Mouse (Mus musculus) spleen, adult 2 months (tissue): ENCODE results near the gene Tspan10. TPM values are rescaled to one million over a fixed set of nuclear protein-coding genes. Genes with fewer than 3 reads are reported as not detected.
"Not testable (repeated sequence)": the region's sequence is repeated elsewhere in the genome, so short reads cannot be mapped to it uniquely, and the experiment has no call there.

Source experiments
- DNase-seq, 2 experiments: peaks; one replicate each; pipeline versions ENCODE4 v3.0.0 to v3.0.0-alpha.2; 2012 to 2021; ENCODE audit warnings: low spot score in 2 of 2, low read depth in 1 of 2
- H3K27ac ChIP-seq: fragments of 200-500 bp; 2 replicates; pipeline ENCODE4 v1.5.1; 2012; ENCODE audit warnings: low read length, inconsistent platforms; ENCODE audit not compliant: insufficient read depth
- H3K27me3 ChIP-seq: fragments of 200-500 bp; 2 replicates; pipeline ENCODE4 v1.6.1; 2012; ENCODE audit warnings: mild to moderate bottlenecking, moderate library complexity, low read length, inconsistent platforms; ENCODE audit not compliant: control insufficient read depth, insufficient read depth
- H3K36me3 ChIP-seq: fragments of 200-500 bp; 2 replicates; pipeline ENCODE4 v1.6.1; 2012; ENCODE audit warnings: mild to moderate bottlenecking, low read length, inconsistent platforms; ENCODE audit not compliant: control insufficient read depth, insufficient read depth
- H3K4me1 ChIP-seq: fragments of 200-500 bp; 2 replicates; pipeline ENCODE4 v1.6.1; 2011; ENCODE audit warnings: inconsistent platforms; ENCODE audit not compliant: control insufficient read depth, insufficient read depth, insufficient read length
- H3K4me3 ChIP-seq: fragments of 200-500 bp; 2 replicates; pipeline ENCODE4 v1.5.1; 2011; ENCODE audit warnings: mild to moderate bottlenecking, inconsistent platforms; ENCODE audit not compliant: insufficient read depth, insufficient read length; ENCODE audit errors: extremely low read depth
- CTCF ChIP-seq: fragments of 200-500 bp; IDR thresholded peaks from 2 replicates; pipeline ENCODE4 v1.5.1; 2011; ENCODE audit warnings: mild to moderate bottlenecking, inconsistent platforms; ENCODE audit not compliant: insufficient read depth, insufficient read length, insufficient replicate concordance; ENCODE audit errors: extremely low read depth
- POLR2A ChIP-seq: fragments of 200-500 bp; IDR thresholded peaks from 2 replicates; pipeline ENCODE4 v1.6.1; 2011; ENCODE audit warnings: low read depth, low read length, inconsistent platforms
- WGBS: fragments of 180-500 bp; shearing (Covaris S2); methylation state at CpG from one replicate; pipeline ENCODE4 v1.1.7; 2018; 5-methylcytosine and 5-hydroxymethylcytosine counted together
- polyA plus RNA-seq: library from polyadenylated mRNA; depleted of rRNA; stranded (reverse); fragments of >200 nt; gene quantifications from 2 replicates; pipeline ENCODE4 v1.2.3, GENCODE M21; 2012; rRNA removed

The Tspan10 gene
- polyA plus RNA-seq: 7.9 and 9.1 TPM in 2 replicates

GRCm38 (mm10) chr11:120442344-120442743 is at the start of gene Tspan10:
Gene Tspan10 (plus strand): TSS chr11:120442644.
- no peak for DNase-seq
- no peaks in the 10 kb centered on the region for H3K27me3 ChIP-seq
- H3K36me3 ChIP-seq: no peaks in the 10 kb centered on the region
- no peak within 1 kb of the TSS for H3K4me3 ChIP-seq
- no peak within 1 kb of the TSS for H3K27ac ChIP-seq
- H3K4me1 ChIP-seq: no peaks in the 10 kb centered on the region
- TF ChIP-seq POLR2A (no peak), CTCF (no peak)
- WGBS: 90% methylated on average over 3 of the region's 3 CpGs

GRCm38 (mm10) chr11:120395661-120396060 is 46.8 kb upstream of the Tspan10 start:
- WGBS: 84% methylated on average over 4 of the region's 4 CpGs
- Histone ChIP-seq H3K36me3 (peaks cover 9% of the 10 kb centered on the region), H3K4me3 (no peak overlapping the region), H3K27me3 (no peaks in the 10 kb centered on the region), H3K4me1 (no peaks in the 10 kb centered on the region), H3K27ac (no peak overlapping the region)
- TF ChIP-seq POLR2A (no peak), CTCF (no peak)
- no peak for DNase-seq

- peaks cover 15% of the 10 kb centered on the region for H3K36me3 ChIP-seq
These were observed 44.8 kb upstream of the Tspan10 start for GRCm38 (mm10) chr11:120397602-120398001.

GRCm38 (mm10) chr11:120399319-120399718 is 43.1 kb upstream of the Tspan10 start:
- whole genome bisulfite sequencing: 90% methylated on average over 2 of the region's 2 CpGs
- no peak for TF ChIP-seq POLR2A
- no peak for TF ChIP-seq CTCF
- no peak for DNase-seq

More at GRCm38 (mm10) chr11:120397602-120398001, 44.8 kb upstream of the Tspan10 start:
- Histone ChIP-seq H3K4me3 (no peak overlapping the region), H3K4me1 (no peaks in the 10 kb centered on the region), H3K27ac (no peak overlapping the region), H3K27me3 (no peaks in the 10 kb centered on the region)
- TF ChIP-seq POLR2A (no peak), CTCF (no peak)
- no peak for DNase-seq
- WGBS: 87% methylated on average over 2 of the region's 2 CpGs

GRCm38 (mm10) chr11:120404814-120405213 is 37.6 kb upstream of the Tspan10 start:
- no peak for DNase-seq
- no peak overlapping the region for H3K27ac ChIP-seq
- no peaks in the 10 kb centered on the region for H3K27me3 ChIP-seq
- 81% methylated on average over 1 of the region's 1 CpGs for WGBS
- no peaks in the 10 kb centered on the region for H3K4me1 ChIP-seq
- no peak overlapping the region for H3K4me3 ChIP-seq
- H3K36me3 ChIP-seq: peaks cover 46% of the 10 kb centered on the region
- TF ChIP-seq POLR2A (no peak), CTCF (no peak)

More at GRCm38 (mm10) chr11:120399319-120399718, 43.1 kb upstream of the Tspan10 start:
- Histone ChIP-seq H3K36me3 (peaks cover 24% of the 10 kb centered on the region), H3K27ac (no peak overlapping the region), H3K4me1 (no peaks in the 10 kb centered on the region), H3K27me3 (no peaks in the 10 kb centered on the region), H3K4me3 (no peak overlapping the region)

- no peaks in the 10 kb centered on the region for H3K4me1 ChIP-seq
- WGBS: 78% methylated on average over 3 of the region's 3 CpGs
- H3K4me3 ChIP-seq: no peak overlapping the region
- H3K27ac ChIP-seq: no peak overlapping the region
- no peaks in the 10 kb centered on the region for H3K27me3 ChIP-seq
- peaks cover 50% of the 10 kb centered on the region for H3K36me3 ChIP-seq
- no peak for DNase-seq
- TF ChIP-seq POLR2A: no peak
- no peak for TF ChIP-seq CTCF
These were observed 36.6 kb upstream of the Tspan10 start for GRCm38 (mm10) chr11:120405867-120406266.

GRCm38 (mm10) chr11:120406445-120406844 is 36.0 kb upstream of the Tspan10 start:
- H3K4me3 ChIP-seq: no peak overlapping the region
- no peaks in the 10 kb centered on the region for H3K4me1 ChIP-seq
- TF ChIP-seq POLR2A: no peak
- no peak for TF ChIP-seq CTCF
- no peak overlapping the region for H3K27ac ChIP-seq
- peaks cover 52% of the 10 kb centered on the region for H3K36me3 ChIP-seq
- DNase-seq: no peak
- H3K27me3 ChIP-seq: no peaks in the 10 kb centered on the region
- WGBS: 58% methylated on average over 1 of the region's 1 CpGs

- H3K27ac ChIP-seq, H3K27me3 ChIP-seq, DNase-seq, H3K4me3 ChIP-seq, H3K4me1 ChIP-seq: not testable (repeated sequence)
- H3K36me3 ChIP-seq: peaks cover 49% of the 10 kb centered on the region
- WGBS: 98% methylated on average over 8 of the region's 10 CpGs
These were observed 28.8 kb upstream of the Tspan10 start for GRCm38 (mm10) chr11:120413621-120414020.
